Mouse (Mus musculus): ENCODE measurements around the gene Lrrc8e. TPM values are rescaled to one million over a fixed set of nuclear protein-coding genes. Genes with fewer than 3 reads are reported as not detected.

Lrrc8e gene
- total and polyA plus RNA-seq, 3 experiments, result 0.25 TPM; not detected in 2

DNA sequence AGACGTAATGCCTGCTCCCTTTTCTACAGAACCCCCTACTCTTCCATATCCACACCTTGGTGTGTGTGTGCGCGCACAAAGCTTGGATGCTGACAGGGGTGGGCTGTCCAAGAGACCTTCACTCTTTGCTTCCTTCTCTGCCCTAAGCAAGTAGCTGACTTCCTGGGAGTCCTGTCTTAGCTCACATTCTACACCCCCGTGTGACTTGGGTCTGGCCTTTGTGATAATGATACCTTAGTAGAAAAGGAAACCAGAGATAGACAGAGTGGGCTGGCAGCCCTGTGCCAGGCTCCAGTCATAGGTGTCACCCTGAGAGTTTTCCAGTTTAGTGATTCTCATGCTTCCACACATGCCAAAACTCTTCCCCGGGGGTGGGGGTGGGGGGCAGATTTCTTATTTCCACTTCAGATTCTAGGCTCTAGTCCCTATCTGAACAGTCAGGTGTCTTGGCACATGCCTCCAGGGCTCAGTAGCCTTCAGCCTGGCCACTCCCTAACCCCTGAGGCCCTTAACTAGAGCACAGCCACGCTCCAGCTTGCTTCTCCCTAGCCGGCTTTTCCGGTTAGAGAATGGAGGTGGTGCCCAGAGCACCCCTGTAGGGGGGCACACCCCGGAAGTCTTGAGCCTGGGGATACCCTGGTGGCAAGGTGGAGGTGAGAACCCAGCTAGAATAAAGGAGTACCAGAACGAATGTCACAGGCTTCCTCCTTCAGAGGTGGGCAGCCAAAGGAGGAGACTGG is 4.2 kb downstream of the Lrrc8e start:
- H3K4me3 ChIP-seq (replicated peaks in 1 of 3; ENCODE audit: low read depth in 2 of 3, low read length in 2 of 3, poor library complexity in 1 of 3), result no peak overlapping the region
- peaks cover 25% of the 10 kb centered on the region for H3K27me3 ChIP-seq (replicated peaks)
- no peak overlapping the region for H3K27ac ChIP-seq (ENCODE audit: insufficient read depth, low read depth)
- dilution Hi-C loops (cut with MboI; ENCODE audit: extremely low pct_ligation_motif_present, extremely low pct_unique_long_range_greater_than_20kb, low sequenced_read_pairs) (no loop called here), in situ Hi-C loops (cut with MboI; ENCODE audit: low pct_ligation_motif_present, low pct_unique_long_range_greater_than_20kb, low sequenced_read_pairs) (no loop called here)
- no peaks in the 10 kb centered on the region for H3K36me3 ChIP-seq (replicated peaks in 1 of 2; ENCODE audit: control insufficient read depth in 1 of 2, insufficient read depth in 1 of 2, low read length in 1 of 2)
- peaks cover 0 to 4% of the 10 kb centered on the region in 2 experiments; a peak in 1 of 4 replicates for H3K4me1 ChIP-seq (ENCODE audit: control insufficient read depth in 1 of 2, insufficient read depth in 2 of 2)
- TF ChIP-seq NRF1 (IDR thresholded peaks at IDR 0.05; ENCODE audit: low read depth, low read length), result no peak
- TF ChIP-seq SIN3A (IDR thresholded peaks at IDR 0.05; ENCODE audit: low read length), result no peak
- TF ChIP-seq MAX (IDR thresholded peaks at IDR 0.05; ENCODE audit: low read length), result no peak
- TF ChIP-seq UBTF (IDR thresholded peaks at IDR 0.05; ENCODE audit: low read depth, low read length), result no peak
- no peak for TF ChIP-seq KAT2A (IDR thresholded peaks at IDR 0.05; ENCODE audit: insufficient replicate concordance, low read length)
- H3K9ac ChIP-seq (ENCODE audit: insufficient read depth, low read depth), result no peak overlapping the region
- no peak overlapping the region for H3K4me2 ChIP-seq (ENCODE audit: insufficient read depth, low read depth, poor library complexity, severe bottlenecking)
- H3K9me3 ChIP-seq (replicated peaks; ENCODE audit: low read length), result no peaks in the 10 kb centered on the region
- DNase-seq (ENCODE audit: extremely low read depth), result no peak
- no peaks in the 10 kb centered on the region for H3K79me2 ChIP-seq (replicated peaks; ENCODE audit: control insufficient read depth, extremely low read depth, insufficient read depth, poor library complexity, severe bottlenecking)

DNA sequence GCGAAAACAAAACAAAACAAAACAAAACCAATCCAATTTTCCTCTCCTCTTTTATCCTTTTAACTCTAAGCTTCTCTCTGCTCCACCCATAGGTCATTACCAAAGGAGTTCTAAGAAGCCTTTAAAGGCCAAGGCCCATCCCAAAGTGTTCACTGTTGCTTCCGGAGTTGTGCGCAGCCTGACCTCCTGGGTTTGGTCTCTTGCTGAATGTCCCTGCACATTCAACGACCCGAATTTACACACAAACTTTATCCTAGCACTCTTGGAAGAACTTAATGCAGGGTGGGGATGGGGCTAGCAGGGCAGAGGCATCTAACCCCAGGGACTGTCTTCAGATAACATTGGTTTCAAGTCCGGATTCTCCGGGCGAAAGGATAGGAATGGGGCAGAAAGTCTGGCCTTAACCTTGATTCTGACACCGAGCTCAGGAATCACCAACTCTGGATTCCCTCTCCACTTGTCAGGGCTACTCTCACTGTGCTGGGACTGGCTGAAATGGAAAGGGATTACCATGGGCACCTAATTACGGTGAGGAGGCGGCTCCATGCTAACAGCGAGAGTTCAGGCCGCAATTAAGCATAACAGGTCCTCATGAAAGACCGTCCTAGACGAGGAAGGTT is 11.3 kb downstream of the Lrrc8e start:
- H3K9me3 ChIP-seq (replicated peaks; ENCODE audit: low read length), result no peaks in the 10 kb centered on the region
- peaks cover 23% of the 10 kb centered on the region for H3K79me2 ChIP-seq (replicated peaks; ENCODE audit: control insufficient read depth, extremely low read depth, insufficient read depth, poor library complexity, severe bottlenecking)
- peak overlapping the region; percentile 89 for H3K27ac ChIP-seq (ENCODE audit: insufficient read depth, low read depth)
- H3K4me3 ChIP-seq (replicated peaks in 1 of 3; ENCODE audit: low read depth in 2 of 3, low read length in 2 of 3, poor library complexity in 1 of 3), result peak overlapping the region; percentile 68 to 77 (median 72)
- dilution Hi-C loops (cut with MboI; ENCODE audit: extremely low pct_ligation_motif_present, extremely low pct_unique_long_range_greater_than_20kb, low sequenced_read_pairs) (no loop called here), in situ Hi-C loops (cut with MboI; ENCODE audit: low pct_ligation_motif_present, low pct_unique_long_range_greater_than_20kb, low sequenced_read_pairs) (no loop called here)
- peaks cover 13% of the 10 kb centered on the region for H3K27me3 ChIP-seq (replicated peaks)
- TF ChIP-seq IRF4 (IDR thresholded peaks at IDR 0.05; ENCODE audit: low read depth, low read length) (no peak), ELF1 (IDR thresholded peaks at IDR 0.05; ENCODE audit: low read depth, low read length) (peak; percentile 44; the same call in 1 of the 2 replicates), TBP (conservative IDR thresholded peaks at IDR 0.05; ENCODE audit: low read depth, low read length) (peak; percentile 88), KAT2A (IDR thresholded peaks at IDR 0.05; ENCODE audit: insufficient replicate concordance, low read length) (no peak), RCOR1 (conservative IDR thresholded peaks at IDR 0.05; ENCODE audit: low read depth, low read length) (no peak), SIN3A (IDR thresholded peaks at IDR 0.05; ENCODE audit: low read length) (peak; percentile 54; the same call in 1 of the 2 replicates), USF2 (conservative IDR thresholded peaks at IDR 0.05; ENCODE audit: low read depth, low read length) (no peak), TCF12 (IDR thresholded peaks at IDR 0.05; ENCODE audit: low read depth, low read length) (peak; percentile 56; the same call in 1 of the 2 replicates)
- peak overlapping the region; percentile 84 for H3K9ac ChIP-seq (ENCODE audit: insufficient read depth, low read depth)
- DNase-seq (ENCODE audit: extremely low read depth), result peak; percentile 38
- H3K4me2 ChIP-seq (ENCODE audit: insufficient read depth, low read depth, poor library complexity, severe bottlenecking), result peak overlapping the region; percentile 48
- peaks cover 7 to 28% of the 10 kb centered on the region in 2 experiments; a peak in 3 of 4 replicates for H3K4me1 ChIP-seq (ENCODE audit: control insufficient read depth in 1 of 2, insufficient read depth in 2 of 2)
- H3K36me3 ChIP-seq (replicated peaks in 1 of 2; ENCODE audit: control insufficient read depth in 1 of 2, insufficient read depth in 1 of 2, low read length in 1 of 2), result peaks cover 14 to 33% of the 10 kb centered on the region in 2 experiments

All from CH12.LX (cell line).